28 mouse cellular contexts compared by ENCODE assay signal in the genomic region with DNA sequence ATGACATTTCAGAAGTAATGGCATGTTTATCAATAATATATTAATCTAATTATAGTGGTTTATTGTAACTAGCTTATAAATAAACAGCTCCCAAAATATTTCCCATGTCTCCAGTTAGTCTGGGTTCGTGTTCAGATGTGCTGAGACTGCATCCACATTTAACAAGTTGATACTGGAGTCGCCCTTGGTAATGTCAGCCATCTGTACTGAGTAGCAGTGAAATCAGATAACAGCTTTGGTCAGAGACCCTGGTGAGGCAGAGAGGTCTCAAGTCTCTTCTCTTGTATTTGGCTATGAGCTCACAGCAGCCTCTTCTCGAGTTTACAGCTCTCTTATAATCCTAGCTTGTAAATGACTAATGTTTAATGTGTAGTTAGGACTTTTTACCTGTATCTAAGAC. TPM values are rescaled to one million over a fixed set of nuclear protein-coding genes. Genes with fewer than 3 reads are reported as not detected.
DNase-seq lines count a peak whose midpoint lies in the region; ATAC-seq lines count a peak whose summit lies in the region.
"Had no signal": no experiment of that assay in that cellular context is flagged by ENCODE, and none has a peak within 500 bp of the region (broad histone marks: within the 10 kb centered on the region; RNA-seq: fewer than 3 reads in every experiment).

No protein-coding gene starts in this region.

- no peak overlapping the region for H3K4me2 ChIP-seq in hindbrain, embryonic 15.5 days
- no peak overlapping the region for H3K4me2 ChIP-seq in hindbrain, embryonic 14.5 days (replicated peaks)
- 0 out of 2 replicates have a peak overlapping the region, but pooled peaks have one; percentile 12 for H3K4me2 ChIP-seq in embryonic facial prominence, embryonic 15.5 days (replicated peaks)
- H3K4me2 ChIP-seq: embryonic facial prominence, embryonic 12.5 days; forebrain, embryonic 12.5 days; heart, embryonic 15.5 days; hindbrain, embryonic 13.5 days; liver, embryonic 11.5 days; lung, embryonic 15.5 days; midbrain, embryonic 11.5 days had no signal

- no peaks in the 10 kb centered on the region for H3K27me3 ChIP-seq in hindbrain, embryonic 15.5 days
- H3K27me3 ChIP-seq in hindbrain, embryonic 14.5 days (ENCODE audit: control insufficient read depth, insufficient read depth, low read length) = no peaks in the 10 kb centered on the region
- H3K27me3 ChIP-seq in embryonic facial prominence, embryonic 15.5 days = no peaks in the 10 kb centered on the region
- H3K27me3 ChIP-seq: embryonic facial prominence, embryonic 12.5 days; forebrain, embryonic 12.5 days; heart, embryonic 15.5 days; hindbrain, embryonic 13.5 days; lung, embryonic 15.5 days had no signal

- peak; percentile 57 for DNase-seq in gastrocnemius, postnatal 25 days
- no peak for DNase-seq in gastrocnemius, postnatal 10 days
- no peak for DNase-seq in hindbrain, embryonic 14.5 days (ENCODE audit: low spot score)
- peak; percentile 91 for DNase-seq in skeletal muscle tissue, adult 2 months (ENCODE audit: low read depth, low spot score)
- no peak for DNase-seq in B cell, adult 2 months
- DNase-seq: adrenal gland, postnatal 10 days; cerebellum, adult 9-10 months; cerebellum, postnatal 36 days; forebrain, postnatal 0 days; heart, postnatal 36 days; kidney, adult 11 months; kidney, postnatal 36 days; right cerebral cortex, postnatal 25 days; spleen, adult 18-20 months; thymus, postnatal 14 days had no signal

- H3K9me3 ChIP-seq in hindbrain, embryonic 15.5 days = no peaks in the 10 kb centered on the region
- H3K9me3 ChIP-seq in hindbrain, embryonic 14.5 days (ENCODE audit: control insufficient read depth, low read length) = no peaks in the 10 kb centered on the region
- no peaks in the 10 kb centered on the region for H3K9me3 ChIP-seq in embryonic facial prominence, embryonic 15.5 days (replicated peaks)
- H3K9me3 ChIP-seq: embryonic facial prominence, embryonic 12.5 days; forebrain, embryonic 12.5 days; heart, embryonic 15.5 days; hindbrain, embryonic 13.5 days; lung, embryonic 15.5 days had no signal

- ATAC-seq in hindbrain, embryonic 15.5 days (ENCODE audit: low FRiP score, low read depth) = no peak
- no peak for ATAC-seq in hindbrain, embryonic 14.5 days (ENCODE audit: low FRiP score)
- ATAC-seq in embryonic facial prominence, embryonic 15.5 days (ENCODE audit: insufficient number of reproducible peaks, low FRiP score, low TSS enrichment, low read depth) = no peak
- ATAC-seq: forebrain, postnatal 0 days; inflammation-experienced regulatory T-cells, adult 6 months; midbrain, embryonic 16.5 days had no signal

- H3K9ac ChIP-seq in hindbrain, embryonic 15.5 days = 0 out of 2 replicates have a peak overlapping the region, but pooled peaks have one; percentile 19
- H3K9ac ChIP-seq in hindbrain, embryonic 14.5 days = no peak overlapping the region
- H3K9ac ChIP-seq in embryonic facial prominence, embryonic 15.5 days = no peak overlapping the region
- H3K9ac ChIP-seq: embryonic facial prominence, embryonic 12.5 days; forebrain, embryonic 12.5 days; forebrain, postnatal 0 days; hindbrain, embryonic 13.5 days; lung, embryonic 15.5 days had no signal

- peaks cover 36% of the 10 kb centered on the region for H3K36me3 ChIP-seq in hindbrain, embryonic 15.5 days
- H3K36me3 ChIP-seq in hindbrain, embryonic 14.5 days (replicated peaks; ENCODE audit: control insufficient read depth, insufficient read depth) = peaks cover 78% of the 10 kb centered on the region
- H3K36me3 ChIP-seq in embryonic facial prominence, embryonic 15.5 days = peaks cover 49% of the 10 kb centered on the region

- no peak overlapping the region for H3K4me3 ChIP-seq in hindbrain, embryonic 15.5 days
- no peak overlapping the region for H3K4me3 ChIP-seq in hindbrain, embryonic 14.5 days (replicated peaks; ENCODE audit: low read length)
- H3K4me3 ChIP-seq in embryonic facial prominence, embryonic 15.5 days (replicated peaks) = no peak overlapping the region
- H3K4me3 ChIP-seq: embryonic facial prominence, embryonic 12.5 days; forebrain, embryonic 12.5 days; heart, embryonic 15.5 days; hindbrain, embryonic 13.5 days; layer of hippocampus, adult 2 months; left cerebral cortex, adult 2 months; lung, embryonic 15.5 days had no signal

- H3K27ac ChIP-seq in hindbrain, embryonic 15.5 days (replicated peaks) = no peak overlapping the region
- H3K27ac ChIP-seq in hindbrain, embryonic 14.5 days = no peak overlapping the region
- H3K27ac ChIP-seq in embryonic facial prominence, embryonic 15.5 days (replicated peaks) = no peak overlapping the region
- H3K27ac ChIP-seq: embryonic facial prominence, embryonic 12.5 days; forebrain, embryonic 12.5 days; heart, embryonic 15.5 days; hindbrain, embryonic 13.5 days; layer of hippocampus, adult 2 months; left cerebral cortex, adult 2 months; lung, embryonic 15.5 days had no signal

- H3K4me1 ChIP-seq in hindbrain, embryonic 15.5 days (replicated peaks) = peaks cover 55% of the 10 kb centered on the region
- peaks cover 28% of the 10 kb centered on the region; the same call in 1 of the 2 replicates for H3K4me1 ChIP-seq in hindbrain, embryonic 14.5 days (replicated peaks; ENCODE audit: control insufficient read depth, insufficient read depth, low read length)
- H3K4me1 ChIP-seq in embryonic facial prominence, embryonic 15.5 days = peaks cover 77% of the 10 kb centered on the region

- WGBS in hindbrain, embryonic 15.5 days = 77% methylated on average over 3 of the region's 3 CpGs
- 70% methylated on average over 3 of the region's 3 CpGs for WGBS in hindbrain, embryonic 14.5 days
- WGBS in embryonic facial prominence, embryonic 15.5 days = 35% methylated on average over 3 of the region's 3 CpGs

RNA-seq across cellular contexts. Expression of a gene that starts 34.4 kb away (rescaled TPM):
- total RNA-seq in gastrocnemius, postnatal 25 days (2021) = 100 to 1,000 TPM; 238 to 268 TPM
- 100 to 1,000 TPM; 563 to 619 TPM for total RNA-seq in gastrocnemius, postnatal 10 days (2021)
- 387 and 425 TPM in 2 replicates for polyA plus RNA-seq in hindbrain, embryonic 15.5 days (2015; fragmentation: Nextera tagmentation; extraction: Ambion mirVana)
- 478 and 513 TPM in 2 replicates for polyA plus RNA-seq in hindbrain, embryonic 14.5 days (2014; fragmentation: Nextera tagmentation; extraction: Ambion mirVana)
- polyA plus RNA-seq in embryonic facial prominence, embryonic 15.5 days (2015; fragmentation: Nextera tagmentation; extraction: Ambion mirVana) = 541 and 546 TPM in 2 replicates

Comparison
In these comparisons a context has a peak if more than half of its experiments do, and no peak if none do; other contexts are left out.
1. DNase-seq: peak in gastrocnemius, postnatal 25 days (single experiment) and skeletal muscle tissue, adult 2 months (single experiment); none in gastrocnemius, postnatal 10 days (single experiment), hindbrain, embryonic 14.5 days (single experiment) and B cell, adult 2 months (0 of 2).